Mouse (Mus musculus): Measurements from ENCODE around the gene Tbkbp1.
"Not testable (repeated sequence)": the region's sequence is repeated elsewhere in the genome, so short reads cannot be mapped to it uniquely, and the experiment has no call there.

The Tbkbp1 gene

GRCm38 (mm10) chr11:97151343-97151801, at the start of gene Tbkbp1:
TSS of gene Tbkbp1 (minus strand) at chr11:97151495.
- DNase-seq (ENCODE audit: low spot score in 2 of 2): no peak

GRCm38 (mm10) chr11:97199519-97199918, 48.2 kb upstream of the Tbkbp1 start:
- DNase-seq (ENCODE audit: low spot score in 2 of 2): no peak

GRCm38 (mm10) chr11:97198601-97199000, 47.3 kb upstream of the Tbkbp1 start:
- DNase-seq (ENCODE audit: low spot score in 2 of 2): peak; percentile 31 to 73

GRCm38 (mm10) chr11:97197021-97197420, 45.7 kb upstream of the Tbkbp1 start:
- no peak for DNase-seq (ENCODE audit: low spot score in 2 of 2)

- no peak for DNase-seq (ENCODE audit: low spot score in 2 of 2)
Measured at GRCm38 (mm10) chr11:97196541-97196940, 45.2 kb upstream of the Tbkbp1 start.

- DNase-seq (ENCODE audit: low spot score in 2 of 2): no peak
Measured at GRCm38 (mm10) chr11:97192621-97192951, 41.3 kb upstream of the Tbkbp1 start.

GRCm38 (mm10) chr11:97191915-97192620, 40.8 kb upstream of the Tbkbp1 start:
- no peak for DNase-seq (ENCODE audit: low spot score in 2 of 2)

- DNase-seq (ENCODE audit: low spot score in 2 of 2): no peak
Measured at GRCm38 (mm10) chr11:97190992-97191391, 39.7 kb upstream of the Tbkbp1 start.

GRCm38 (mm10) chr11:97189645-97190044, 38.4 kb upstream of the Tbkbp1 start:
- not testable (repeated sequence) for DNase-seq (ENCODE audit: low spot score in 2 of 2)

GRCm38 (mm10) chr11:97189231-97189630, 37.9 kb upstream of the Tbkbp1 start:
- DNase-seq (ENCODE audit: low spot score in 2 of 2): peak in 1 of 2 experiments; percentile 7

- DNase-seq (ENCODE audit: low spot score in 2 of 2): no peak
Measured at GRCm38 (mm10) chr11:97188643-97188955, 37.3 kb upstream of the Tbkbp1 start.

- peak; percentile 97 to 100 for DNase-seq (ENCODE audit: low spot score in 2 of 2)
Measured at GRCm38 (mm10) chr11:97187764-97188642, 36.7 kb upstream of the Tbkbp1 start, which contains the start of gene Kpnb1. TSS of gene Kpnb1 (minus strand) at chr11:97187881.

GRCm38 (mm10) chr11:97186947-97187763, 35.9 kb upstream of the Tbkbp1 start:
- DNase-seq (ENCODE audit: low spot score in 2 of 2): peak; percentile 98 to 99

- no peak for DNase-seq (ENCODE audit: low spot score in 2 of 2)
Measured at GRCm38 (mm10) chr11:97185704-97186614, 34.7 kb upstream of the Tbkbp1 start.

- no peak for DNase-seq (ENCODE audit: low spot score in 2 of 2)
Measured at GRCm38 (mm10) chr11:97184875-97185274, 33.6 kb upstream of the Tbkbp1 start.

- no peak for DNase-seq (ENCODE audit: low spot score in 2 of 2)
Measured at GRCm38 (mm10) chr11:97182446-97182845, 31.2 kb upstream of the Tbkbp1 start.

- no peak for DNase-seq (ENCODE audit: low spot score in 2 of 2)
Measured at GRCm38 (mm10) chr11:97181061-97181460, 29.8 kb upstream of the Tbkbp1 start.

- DNase-seq (ENCODE audit: low spot score in 2 of 2): no peak
Measured at GRCm38 (mm10) chr11:97178198-97178597, 26.9 kb upstream of the Tbkbp1 start.

GRCm38 (mm10) chr11:97176851-97177250, 25.6 kb upstream of the Tbkbp1 start:
- DNase-seq (ENCODE audit: low spot score in 2 of 2): peak in 1 of 2 experiments; percentile 51

- no peak for DNase-seq (ENCODE audit: low spot score in 2 of 2)
Measured at GRCm38 (mm10) chr11:97175499-97175898, 24.2 kb upstream of the Tbkbp1 start.

GRCm38 (mm10) chr11:97160341-97160740, 9.0 kb upstream of the Tbkbp1 start:
- no peak for DNase-seq (ENCODE audit: low spot score in 2 of 2)
